Mouse (Mus musculus) right cerebral cortex, postnatal 4 days (tissue): ENCODE results near the gene Fat4.
A peak's percentile ranks its signal among the peaks of the same experiment; 100 is the strongest.

Source experiments
- DNase-seq: peaks from one replicate; pipeline ENCODE4 v3.0.0-alpha.2; 2022

The Fat4 gene

GRCm38 (mm10) chr3:38986379-38986778 lies 99.6 kb downstream of the Fat4 start:
- no peak for DNase-seq

DNA sequence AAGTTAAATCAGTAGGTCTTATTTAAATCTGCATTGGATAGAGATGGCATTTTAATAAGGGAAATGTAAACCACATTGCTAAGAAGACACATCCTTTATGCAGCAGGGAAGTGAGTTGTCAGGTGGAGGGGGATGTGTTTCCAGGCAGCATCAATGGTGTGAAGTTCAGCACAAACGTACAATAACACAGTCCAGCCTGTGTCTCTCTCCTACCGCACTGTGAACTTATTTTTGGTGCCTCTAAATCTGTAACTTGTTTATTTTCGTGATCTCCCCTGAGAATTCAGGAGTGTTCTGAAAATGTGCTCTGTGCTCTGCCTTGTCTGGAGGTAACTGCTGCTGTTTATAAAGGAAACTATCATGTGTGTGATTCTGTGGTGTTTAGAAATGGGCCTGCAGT lies 102.4 kb downstream of the Fat4 start:
- DNase-seq, result no peak

GRCm38 (mm10) chr3:39000011-39000410 lies 113.3 kb downstream of the Fat4 start:
- no peak for DNase-seq

DNA sequence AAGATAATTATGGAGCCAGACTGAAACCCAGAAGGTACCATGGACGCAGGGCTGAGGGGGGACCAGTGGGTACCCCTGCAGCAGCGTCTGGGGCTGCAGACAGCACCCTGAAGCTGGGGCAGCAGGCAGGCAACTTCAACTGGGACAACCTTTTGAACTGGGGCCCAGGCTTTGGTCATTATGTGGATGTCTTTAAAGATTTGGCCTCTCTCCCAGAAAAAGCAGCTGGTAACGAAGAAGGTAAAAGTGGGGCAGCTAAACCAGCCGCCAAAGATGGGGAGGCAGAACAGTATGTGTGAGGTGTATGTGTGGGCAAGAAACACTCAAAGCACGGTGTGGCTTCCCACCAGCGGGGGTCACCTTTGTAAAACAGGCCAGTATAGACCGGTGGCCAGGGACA lies 123.8 kb downstream of the Fat4 start:
- no peak for DNase-seq

GRCm38 (mm10) chr3:39017633-39018032 lies 130.9 kb downstream of the Fat4 start:
- no peak for DNase-seq

GRCm38 (mm10) chr3:39036113-39036512 lies 149.4 kb downstream of the Fat4 start:
- no peak for DNase-seq

GRCm38 (mm10) chr3:39046425-39046824 lies 159.7 kb downstream of the Fat4 start:
- no peak for DNase-seq

DNA sequence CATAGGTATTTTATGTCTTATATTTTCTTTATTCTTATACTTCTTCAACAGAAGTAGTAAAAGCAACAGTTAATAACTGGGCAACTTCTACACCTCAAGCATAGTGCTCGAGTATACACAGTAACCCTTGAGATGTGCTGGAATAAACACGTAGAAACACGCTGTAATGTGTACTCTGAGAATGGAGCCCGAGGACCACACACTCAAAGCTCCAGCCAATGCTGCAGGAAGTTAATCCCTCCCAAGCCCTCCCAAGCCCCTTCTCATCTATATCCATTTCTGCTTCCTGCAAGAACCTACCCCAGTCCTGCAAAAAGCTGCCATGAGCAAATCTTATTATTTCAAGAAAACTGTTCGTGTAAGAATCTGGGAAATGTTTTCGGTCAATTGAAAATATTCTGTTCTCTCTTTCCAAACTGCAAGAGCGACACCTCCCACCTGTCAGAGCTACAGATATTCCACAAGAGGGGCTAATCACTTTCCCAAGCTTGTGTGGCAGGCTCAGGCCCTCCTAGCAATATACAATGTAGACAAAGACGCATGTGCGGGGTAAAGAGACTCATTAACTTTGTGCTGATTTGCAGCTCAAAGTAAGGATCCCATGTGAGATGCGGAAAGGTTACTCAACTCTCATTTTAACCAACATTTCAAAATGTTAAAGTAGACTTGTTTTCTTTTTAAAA lies 161.0 kb downstream of the Fat4 start:
- DNase-seq, result no peak

- no peak for DNase-seq
These were observed 161.5 kb downstream of the Fat4 start for GRCm38 (mm10) chr3:39048304-39048667.

DNA sequence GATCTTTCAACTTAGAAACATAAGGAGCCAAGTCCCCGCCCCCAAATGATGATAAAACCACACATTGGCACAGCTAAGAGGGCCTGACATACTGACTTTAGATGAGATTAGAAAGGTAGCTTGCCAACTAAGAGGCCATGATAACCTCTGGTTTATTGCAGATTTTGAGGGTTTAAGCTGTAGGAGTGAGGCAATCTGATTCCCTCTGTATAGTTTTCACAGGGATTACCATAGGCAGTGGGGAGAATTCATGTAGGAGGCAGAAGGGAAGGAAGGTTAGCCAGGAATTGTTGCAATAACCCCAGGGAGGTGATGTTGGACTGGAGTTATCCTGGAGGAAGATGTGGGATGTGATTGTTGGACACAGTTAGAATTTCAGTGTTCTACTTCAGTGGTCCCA lies 163.4 kb downstream of the Fat4 start:
- DNase-seq, result no peak

DNA sequence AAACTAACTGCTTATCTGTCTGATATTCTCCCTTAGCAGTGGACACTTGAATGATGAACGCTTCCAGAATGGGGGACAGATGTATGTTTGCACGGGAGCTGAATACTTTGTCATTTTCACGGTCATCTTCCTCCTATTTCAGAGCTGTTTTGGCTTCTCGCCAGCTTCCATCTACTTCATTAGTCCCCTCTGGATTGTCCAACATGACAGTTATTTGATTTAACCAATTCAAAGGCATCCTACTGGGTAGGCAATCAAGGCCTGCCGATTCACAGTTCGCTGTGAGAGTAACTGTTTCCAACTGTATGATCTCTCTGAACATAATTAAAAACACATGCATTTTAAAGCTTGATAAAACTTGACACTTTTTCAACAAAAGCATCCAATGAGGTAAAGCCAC lies 166.3 kb downstream of the Fat4 start:
- DNase-seq, result peak; percentile 5
